Mouse (Mus musculus) lung, adult 18-20 months (tissue): ENCODE results near the gene Ldlrad3.

Experiments used
- DNase-seq, 2 experiments: peaks; one replicate each; pipeline ENCODE4 v3.0.0; 2022; ENCODE audit warnings: mixed read lengths in 2 of 2

Ldlrad3 gene

GRCm38 (mm10) chr2:102113801-102114200, 72.4 kb downstream of the Ldlrad3 start:
- DNase-seq: no peak

GRCm38 (mm10) chr2:102113323-102113722, 72.9 kb downstream of the Ldlrad3 start:
- DNase-seq: peak; percentile 65 to 75

- no peak for DNase-seq
Observed at GRCm38 (mm10) chr2:102111906-102112499, 74.2 kb downstream of the Ldlrad3 start.

GRCm38 (mm10) chr2:102110306-102110705, 75.9 kb downstream of the Ldlrad3 start:
- no peak for DNase-seq

GRCm38 (mm10) chr2:102107280-102107679, 78.9 kb downstream of the Ldlrad3 start:
- peak in 1 of 2 experiments; percentile 46 for DNase-seq

- no peak for DNase-seq
Observed at GRCm38 (mm10) chr2:102106728-102107127, 79.5 kb downstream of the Ldlrad3 start.

- peak; percentile 64 to 76 for DNase-seq
Observed at GRCm38 (mm10) chr2:102105454-102105853, 80.7 kb downstream of the Ldlrad3 start.

GRCm38 (mm10) chr2:102103955-102104354, 82.2 kb downstream of the Ldlrad3 start:
- DNase-seq: peak in 1 of 2 experiments; percentile 34

GRCm38 (mm10) chr2:102100490-102100889, 85.7 kb downstream of the Ldlrad3 start:
- no peak for DNase-seq

GRCm38 (mm10) chr2:102099702-102100450, 86.3 kb downstream of the Ldlrad3 start:
- DNase-seq: no peak

GRCm38 (mm10) chr2:102099261-102099660, 86.9 kb downstream of the Ldlrad3 start:
- DNase-seq: no peak

GRCm38 (mm10) chr2:102094773-102095172, 91.4 kb downstream of the Ldlrad3 start:
- DNase-seq: no peak

GRCm38 (mm10) chr2:102094281-102094680, 91.9 kb downstream of the Ldlrad3 start:
- DNase-seq: no peak

- no peak for DNase-seq
Observed at GRCm38 (mm10) chr2:102092579-102092978, 93.6 kb downstream of the Ldlrad3 start.

- peak; percentile 65 to 72 for DNase-seq
Observed at GRCm38 (mm10) chr2:102091516-102092350, 94.5 kb downstream of the Ldlrad3 start.

GRCm38 (mm10) chr2:102087787-102088186, 98.4 kb downstream of the Ldlrad3 start:
- DNase-seq: no peak

GRCm38 (mm10) chr2:102086583-102086982, 99.6 kb downstream of the Ldlrad3 start:
- no peak for DNase-seq

- DNase-seq: no peak
Observed at GRCm38 (mm10) chr2:102082782-102083181, 103.4 kb downstream of the Ldlrad3 start.

GRCm38 (mm10) chr2:102077554-102077953, 108.6 kb downstream of the Ldlrad3 start:
- peak; percentile 56 to 73 for DNase-seq

- no peak for DNase-seq
Observed at GRCm38 (mm10) chr2:102076237-102076636, 109.9 kb downstream of the Ldlrad3 start.

- no peak for DNase-seq
Observed at GRCm38 (mm10) chr2:102073266-102074037, 112.7 kb downstream of the Ldlrad3 start.

- peak; percentile 50 to 65 for DNase-seq
Observed at GRCm38 (mm10) chr2:102072859-102073258, 113.3 kb downstream of the Ldlrad3 start.
